Mouse (Mus musculus): Measurements from ENCODE around the gene Gm9944. TPM values are rescaled to one million over a fixed set of nuclear protein-coding genes. Genes with fewer than 3 reads are reported as not detected.

Gene Gm9944
- polyA plus RNA-seq, 1 experiment from 2014 or later = not detected

- WGBS = 95% methylated on average over 5 of the region's 5 CpGs
- no peak for ATAC-seq (replicated peaks; ENCODE audit: low FRiP score)
- no peaks in the 10 kb centered on the region for H3K4me1 ChIP-seq (replicated peaks; ENCODE audit: control insufficient read depth, insufficient read depth, low read length)
Measured at GRCm38 (mm10) chr4:144433216-144433615, 19.9 kb downstream of the Gm9944 start.

DNA sequence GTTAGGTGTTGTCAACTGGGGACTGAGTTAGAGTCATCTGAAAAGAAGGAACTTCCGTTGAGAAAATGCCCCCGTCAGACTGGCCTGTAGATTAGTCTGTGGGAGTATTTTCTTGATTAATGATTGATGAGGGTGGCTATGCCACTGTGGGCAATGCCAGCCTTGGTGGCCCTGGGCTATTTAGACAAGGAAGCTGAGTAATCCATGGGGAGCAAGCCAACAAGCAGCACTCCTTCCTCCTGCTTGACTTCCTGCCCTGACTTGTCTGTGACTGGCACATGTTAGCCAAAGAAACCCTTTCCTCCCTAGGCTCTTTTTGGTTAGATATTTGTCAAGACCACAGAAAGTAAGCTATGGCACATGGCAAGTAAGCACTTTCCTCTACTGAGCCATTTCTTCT is 22.4 kb downstream of the Gm9944 start:
- WGBS = 90% methylated on average over 2 of the region's 2 CpGs
- Histone ChIP-seq H3K4me1 (replicated peaks; ENCODE audit: control insufficient read depth, insufficient read depth, low read length) (no peaks in the 10 kb centered on the region), H3K9me3 (ENCODE audit: control insufficient read depth, low read length) (no peaks in the 10 kb centered on the region; the same call in 1 of the 2 replicates), H3K4me2 (ENCODE audit: low read depth, low read length, severe bottlenecking) (no peak overlapping the region), H3K27me3 (ENCODE audit: control insufficient read depth, insufficient read depth, low read length) (no peaks in the 10 kb centered on the region), H3K4me3 (ENCODE audit: low read depth, low read length) (no peak overlapping the region), H3K27ac (ENCODE audit: low read depth, low read length) (no peak overlapping the region), H3K9ac (ENCODE audit: low read length) (no peak overlapping the region), H3K36me3 (ENCODE audit: control insufficient read depth, insufficient read depth, low read length) (no peaks in the 10 kb centered on the region)
- no peak for ATAC-seq (replicated peaks; ENCODE audit: low FRiP score)
- no peak for DNase-seq (ENCODE audit: low spot score)

More at GRCm38 (mm10) chr4:144433216-144433615, 19.9 kb downstream of the Gm9944 start:
- no peak overlapping the region for H3K4me3 ChIP-seq (ENCODE audit: low read depth, low read length)
- no peak for DNase-seq (ENCODE audit: low spot score)
- no peak overlapping the region for H3K4me2 ChIP-seq (ENCODE audit: low read depth, low read length, severe bottlenecking)
- H3K9ac ChIP-seq (ENCODE audit: low read length) = no peak overlapping the region
- H3K36me3 ChIP-seq (ENCODE audit: control insufficient read depth, insufficient read depth, low read length) = no peaks in the 10 kb centered on the region
- H3K27me3 ChIP-seq (ENCODE audit: control insufficient read depth, insufficient read depth, low read length) = no peaks in the 10 kb centered on the region
- H3K27ac ChIP-seq (ENCODE audit: low read depth, low read length) = no peak overlapping the region
- peaks cover 2% of the 10 kb centered on the region; the same call in 1 of the 2 replicates for H3K9me3 ChIP-seq (ENCODE audit: control insufficient read depth, low read length)

DNA sequence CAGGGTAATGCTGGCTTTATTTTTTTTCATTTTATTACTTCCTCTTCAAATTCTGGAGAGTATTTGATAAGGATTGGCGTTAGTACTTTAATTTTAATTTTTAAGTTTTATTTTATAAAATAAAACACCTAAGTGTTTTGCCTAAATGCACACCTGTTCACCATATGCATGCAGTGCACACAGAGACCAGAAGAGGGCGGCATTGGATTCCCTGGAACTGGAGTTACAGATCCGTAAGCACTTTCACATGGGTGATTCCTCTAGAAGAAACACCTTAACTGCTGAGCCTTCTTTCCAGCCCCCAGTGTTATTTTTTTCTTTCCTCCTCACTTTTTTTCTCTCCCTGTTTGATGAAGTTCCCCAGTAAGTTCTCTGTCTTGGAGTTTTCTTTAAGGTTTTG is 24.2 kb downstream of the Gm9944 start:
- 17% methylated on average over 3 of the region's 3 CpGs for WGBS
- no peak for DNase-seq (ENCODE audit: low spot score)

DNA sequence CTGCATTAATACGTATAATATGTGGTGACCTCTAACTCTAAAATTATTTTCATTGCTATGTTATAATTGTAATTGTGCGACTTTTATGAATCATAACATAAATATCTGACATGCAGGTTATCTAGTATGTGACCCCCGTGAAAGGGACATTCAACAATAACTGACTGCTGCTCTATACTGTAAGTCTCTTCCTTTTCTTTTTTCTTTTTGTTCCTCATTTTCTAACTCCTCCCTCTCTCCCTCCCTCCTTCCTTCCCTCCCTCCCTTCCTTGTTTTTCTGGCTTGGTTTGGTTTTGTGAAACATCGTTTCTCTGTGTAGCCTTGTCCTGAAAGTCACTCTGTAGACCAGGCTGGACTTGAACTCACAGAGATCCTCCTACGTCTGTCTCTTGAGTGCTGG is 28.5 kb downstream of the Gm9944 start:
- no peaks in the 10 kb centered on the region for H3K27me3 ChIP-seq (ENCODE audit: control insufficient read depth, insufficient read depth, low read length)
- no peak overlapping the region for H3K27ac ChIP-seq (ENCODE audit: low read depth, low read length)
- H3K4me3 ChIP-seq (ENCODE audit: low read depth, low read length) = no peak overlapping the region
- no peak for DNase-seq (ENCODE audit: low spot score)
- no peak for ATAC-seq (replicated peaks; ENCODE audit: low FRiP score)
- H3K36me3 ChIP-seq (ENCODE audit: control insufficient read depth, insufficient read depth, low read length) = no peaks in the 10 kb centered on the region
- 82% methylated on average over 5 of the region's 5 CpGs for WGBS
- no peaks in the 10 kb centered on the region; the same call in 1 of the 2 replicates for H3K9me3 ChIP-seq (ENCODE audit: control insufficient read depth, low read length)
- H3K4me2 ChIP-seq (ENCODE audit: low read depth, low read length, severe bottlenecking) = no peak overlapping the region
- H3K9ac ChIP-seq (ENCODE audit: low read length) = no peak overlapping the region
- H3K4me1 ChIP-seq (replicated peaks; ENCODE audit: control insufficient read depth, insufficient read depth, low read length) = no peaks in the 10 kb centered on the region

More for the DNA sequence above, 24.2 kb downstream of the Gm9944 start:
- Histone ChIP-seq H3K36me3 (ENCODE audit: control insufficient read depth, insufficient read depth, low read length) (no peaks in the 10 kb centered on the region), H3K4me1 (replicated peaks; ENCODE audit: control insufficient read depth, insufficient read depth, low read length) (no peaks in the 10 kb centered on the region), H3K9ac (ENCODE audit: low read length) (no peak overlapping the region), H3K27me3 (ENCODE audit: control insufficient read depth, insufficient read depth, low read length) (no peaks in the 10 kb centered on the region), H3K4me3 (ENCODE audit: low read depth, low read length) (no peak overlapping the region), H3K9me3 (ENCODE audit: control insufficient read depth, low read length) (no peaks in the 10 kb centered on the region; the same call in 1 of the 2 replicates), H3K4me2 (ENCODE audit: low read depth, low read length, severe bottlenecking) (no peak overlapping the region), H3K27ac (ENCODE audit: low read depth, low read length) (no peak overlapping the region)
- no peak for ATAC-seq (replicated peaks; ENCODE audit: low FRiP score)

DNA sequence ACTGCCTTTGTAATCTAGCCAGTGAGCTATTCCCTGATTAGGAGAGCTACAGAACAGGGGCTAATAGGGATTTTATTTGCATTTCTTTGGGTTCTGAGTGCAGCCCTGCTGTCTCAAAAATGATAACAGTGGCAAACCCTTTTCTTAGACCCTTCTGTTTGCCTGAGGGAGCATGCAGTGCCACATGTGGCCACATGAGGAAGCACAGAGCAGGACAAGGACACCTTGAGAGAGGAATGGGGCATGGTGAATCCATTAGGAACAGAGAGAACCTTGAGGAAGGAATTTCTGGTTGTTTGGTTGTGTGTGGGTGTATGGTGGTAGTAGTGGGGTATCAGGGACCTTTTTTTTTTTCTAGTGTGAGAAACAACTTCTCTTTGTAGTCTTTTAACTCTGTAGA is 32.5 kb downstream of the Gm9944 start:
- Histone ChIP-seq H3K27ac (ENCODE audit: low read depth, low read length) (no peak overlapping the region), H3K4me2 (ENCODE audit: low read depth, low read length, severe bottlenecking) (no peak overlapping the region), H3K4me1 (replicated peaks; ENCODE audit: control insufficient read depth, insufficient read depth, low read length) (no peaks in the 10 kb centered on the region), H3K9me3 (ENCODE audit: control insufficient read depth, low read length) (no peaks in the 10 kb centered on the region; the same call in 1 of the 2 replicates), H3K36me3 (ENCODE audit: control insufficient read depth, insufficient read depth, low read length) (no peaks in the 10 kb centered on the region), H3K27me3 (ENCODE audit: control insufficient read depth, insufficient read depth, low read length) (no peaks in the 10 kb centered on the region), H3K4me3 (ENCODE audit: low read depth, low read length) (no peak overlapping the region), H3K9ac (ENCODE audit: low read length) (no peak overlapping the region)
- DNase-seq (ENCODE audit: low spot score) (no peak), ATAC-seq (replicated peaks; ENCODE audit: low FRiP score) (no peak)

- no peak for ATAC-seq (replicated peaks; ENCODE audit: low FRiP score)
- Histone ChIP-seq H3K4me1 (replicated peaks; ENCODE audit: control insufficient read depth, insufficient read depth, low read length) (no peaks in the 10 kb centered on the region), H3K36me3 (ENCODE audit: control insufficient read depth, insufficient read depth, low read length) (no peaks in the 10 kb centered on the region), H3K4me2 (ENCODE audit: low read depth, low read length, severe bottlenecking) (no peak within 1 kb of the TSS), H3K4me3 (ENCODE audit: low read depth, low read length) (no peak within 1 kb of the TSS), H3K9me3 (ENCODE audit: control insufficient read depth, low read length) (peaks cover 2% of the 10 kb centered on the region; the same call in 1 of the 2 replicates), H3K27me3 (ENCODE audit: control insufficient read depth, insufficient read depth, low read length) (no peaks in the 10 kb centered on the region), H3K9ac (ENCODE audit: low read length) (no peak within 1 kb of the TSS), H3K27ac (ENCODE audit: low read depth, low read length) (no peak within 1 kb of the TSS)
- DNase-seq (ENCODE audit: low spot score) = no peak
- 78% methylated on average over 9 of the region's 9 CpGs for WGBS
Measured at GRCm38 (mm10) chr4:144408290-144408689, 44.8 kb downstream of the Gm9944 start, which contains the start of gene Pramef12. Pramef12 (minus strand) TSS chr4:144408464.

GRCm38 (mm10) chr4:144406261-144406660 is 46.9 kb downstream of the Gm9944 start:
- DNase-seq (ENCODE audit: low spot score) (no peak), ATAC-seq (replicated peaks; ENCODE audit: low FRiP score) (no peak)
- Histone ChIP-seq H3K9me3 (ENCODE audit: control insufficient read depth, low read length) (peaks cover 2% of the 10 kb centered on the region; the same call in 1 of the 2 replicates), H3K4me2 (ENCODE audit: low read depth, low read length, severe bottlenecking) (no peak overlapping the region), H3K4me3 (ENCODE audit: low read depth, low read length) (no peak overlapping the region), H3K9ac (ENCODE audit: low read length) (no peak overlapping the region), H3K4me1 (replicated peaks; ENCODE audit: control insufficient read depth, insufficient read depth, low read length) (no peaks in the 10 kb centered on the region), H3K27me3 (ENCODE audit: control insufficient read depth, insufficient read depth, low read length) (no peaks in the 10 kb centered on the region), H3K36me3 (ENCODE audit: control insufficient read depth, insufficient read depth, low read length) (no peaks in the 10 kb centered on the region), H3K27ac (ENCODE audit: low read depth, low read length) (no peak overlapping the region)
- WGBS = 51% methylated on average over 3 of the region's 3 CpGs

GRCm38 (mm10) chr4:144404456-144405086 is 48.5 kb downstream of the Gm9944 start:
- Histone ChIP-seq H3K4me2 (ENCODE audit: low read depth, low read length, severe bottlenecking) (0 out of 2 replicates have a peak overlapping the region, but pooled peaks have one; percentile 24), H3K4me3 (ENCODE audit: low read depth, low read length) (no peak overlapping the region), H3K36me3 (ENCODE audit: control insufficient read depth, insufficient read depth, low read length) (no peaks in the 10 kb centered on the region), H3K9me3 (ENCODE audit: control insufficient read depth, low read length) (peaks cover 2% of the 10 kb centered on the region; the same call in 1 of the 2 replicates), H3K4me1 (replicated peaks; ENCODE audit: control insufficient read depth, insufficient read depth, low read length) (no peaks in the 10 kb centered on the region), H3K27ac (ENCODE audit: low read depth, low read length) (no peak overlapping the region), H3K9ac (ENCODE audit: low read length) (no peak overlapping the region), H3K27me3 (ENCODE audit: control insufficient read depth, insufficient read depth, low read length) (no peaks in the 10 kb centered on the region)
- DNase-seq (ENCODE audit: low spot score) (peak; percentile 51), ATAC-seq (replicated peaks; ENCODE audit: low FRiP score) (no peak; the same call in 1 of the 2 replicates)
- 8% methylated on average over 17 of the region's 17 CpGs for WGBS

Measured in forebrain, embryonic 11.5 days (tissue).